Mouse (Mus musculus): ENCODE results near the gene Fchsd2.
A peak's percentile ranks its signal among the peaks of the same experiment; 100 is the strongest.

Gene Fchsd2

DNA sequence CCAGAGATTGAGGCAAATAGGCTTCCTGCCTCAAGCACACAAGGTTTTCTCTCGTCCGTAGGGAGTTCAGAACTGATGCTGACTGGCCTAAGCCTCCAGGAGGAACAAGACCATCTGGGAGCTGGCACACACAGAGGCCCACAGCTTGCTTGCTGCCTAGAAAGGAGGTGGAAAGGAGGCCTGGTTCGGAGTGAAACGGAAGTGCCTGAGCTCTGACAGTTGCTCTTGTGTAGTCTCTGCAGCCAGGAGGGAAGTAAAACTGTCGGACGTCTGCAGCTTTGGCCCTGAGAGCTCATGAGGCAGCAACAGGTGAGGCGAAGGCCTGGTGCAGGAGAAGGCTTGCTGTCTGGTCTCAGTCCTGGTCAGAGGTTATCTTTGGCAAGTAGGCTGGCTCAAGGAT lies at the start of gene Fchsd2:
TSS of gene Fchsd2 (plus strand) at position 246 of the 400 bp plus-strand sequence.
- peak; percentile 45 to 54 for DNase-seq

DNA sequence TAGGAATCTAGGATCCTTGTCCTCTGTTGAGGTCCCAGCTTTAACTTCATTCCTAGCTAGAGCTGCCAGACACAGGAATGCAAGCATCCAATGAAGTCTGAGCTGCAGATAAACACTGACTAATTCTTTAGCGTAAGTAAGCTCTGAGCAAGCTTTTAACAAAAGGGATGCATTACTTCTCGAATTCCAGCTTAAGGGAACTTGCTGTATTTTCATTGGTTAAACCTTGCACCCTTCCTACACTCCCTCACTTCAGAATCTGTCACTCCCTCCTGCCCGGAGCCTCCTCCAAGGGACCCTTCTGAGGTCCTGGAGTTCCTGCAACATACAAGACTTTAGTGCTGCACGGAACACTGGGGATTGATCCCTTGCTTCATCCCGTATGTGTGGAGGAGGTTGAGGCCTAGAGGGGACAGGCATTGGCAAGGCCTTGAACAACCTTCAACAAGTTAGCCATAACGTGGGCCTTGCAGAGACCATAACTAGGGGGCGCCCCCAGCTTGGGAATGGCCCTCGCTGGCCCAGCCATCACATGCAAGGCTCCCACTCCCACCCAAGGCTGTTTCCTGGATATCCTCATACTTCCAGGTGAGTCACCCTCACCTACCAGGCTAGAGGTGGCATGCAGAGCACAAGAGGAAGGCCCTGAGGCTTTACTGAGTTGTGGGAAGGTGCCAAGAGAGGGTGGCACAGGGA lies 48.7 kb upstream of the Fchsd2 start:
- DNase-seq, result no peak

DNA sequence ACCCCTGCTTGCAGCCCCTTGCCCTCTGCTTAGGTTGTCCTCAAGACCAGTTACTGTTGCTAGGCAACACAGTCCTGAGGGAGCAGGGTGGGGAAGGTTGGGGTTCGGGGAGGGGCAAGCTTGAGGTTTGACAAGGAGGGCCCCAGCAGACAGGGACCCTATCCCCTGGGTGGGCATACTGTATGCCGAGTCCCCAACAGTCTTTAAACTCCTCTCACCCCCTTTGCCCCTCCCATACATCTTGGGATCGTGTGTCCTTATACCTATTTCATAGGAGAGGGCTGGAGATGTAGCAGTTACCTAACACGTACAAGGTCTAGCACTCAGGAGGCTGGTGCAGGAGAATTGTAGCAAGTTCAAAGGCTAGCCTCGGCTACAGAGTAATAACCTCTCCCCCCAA lies 44.4 kb upstream of the Fchsd2 start:
- DNase-seq, result no peak

DNA sequence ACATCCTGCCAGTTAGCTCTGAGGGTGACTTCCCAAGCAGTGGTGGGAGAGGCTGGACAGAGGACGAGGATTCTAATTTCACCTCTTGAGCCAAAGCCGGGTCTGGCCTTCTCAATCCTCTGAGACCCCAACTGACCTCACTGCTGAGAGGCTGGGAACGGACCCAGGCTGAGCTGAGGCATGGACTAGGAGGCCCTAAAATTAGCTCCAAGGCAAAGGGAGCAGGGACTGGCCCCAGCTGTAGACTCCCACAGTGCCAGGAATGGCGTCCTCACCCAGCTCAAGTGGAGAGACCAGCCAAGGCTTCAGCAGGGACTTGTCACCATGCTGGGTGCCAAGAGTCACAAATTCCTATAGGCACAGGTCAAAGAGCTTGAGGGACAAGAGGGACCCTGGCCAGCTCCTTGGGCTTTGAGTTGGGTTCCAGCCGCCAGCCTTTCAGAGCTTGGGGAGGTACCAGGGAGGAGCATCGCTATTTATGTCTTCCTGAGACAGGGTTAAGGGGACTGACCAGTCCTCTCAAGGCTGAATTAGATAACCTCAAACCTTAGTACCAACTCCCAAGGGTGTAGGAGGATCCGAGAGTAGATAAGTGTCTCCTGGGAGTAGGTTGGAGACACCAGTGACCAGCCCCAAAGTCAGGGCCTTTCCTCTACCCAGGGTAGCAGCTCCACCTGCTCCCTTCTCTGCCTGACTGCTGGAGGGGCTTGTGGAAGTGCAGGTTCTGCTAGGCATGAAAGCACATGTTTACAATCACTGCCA lies 43.2 kb upstream of the Fchsd2 start:
- no peak for DNase-seq

DNA sequence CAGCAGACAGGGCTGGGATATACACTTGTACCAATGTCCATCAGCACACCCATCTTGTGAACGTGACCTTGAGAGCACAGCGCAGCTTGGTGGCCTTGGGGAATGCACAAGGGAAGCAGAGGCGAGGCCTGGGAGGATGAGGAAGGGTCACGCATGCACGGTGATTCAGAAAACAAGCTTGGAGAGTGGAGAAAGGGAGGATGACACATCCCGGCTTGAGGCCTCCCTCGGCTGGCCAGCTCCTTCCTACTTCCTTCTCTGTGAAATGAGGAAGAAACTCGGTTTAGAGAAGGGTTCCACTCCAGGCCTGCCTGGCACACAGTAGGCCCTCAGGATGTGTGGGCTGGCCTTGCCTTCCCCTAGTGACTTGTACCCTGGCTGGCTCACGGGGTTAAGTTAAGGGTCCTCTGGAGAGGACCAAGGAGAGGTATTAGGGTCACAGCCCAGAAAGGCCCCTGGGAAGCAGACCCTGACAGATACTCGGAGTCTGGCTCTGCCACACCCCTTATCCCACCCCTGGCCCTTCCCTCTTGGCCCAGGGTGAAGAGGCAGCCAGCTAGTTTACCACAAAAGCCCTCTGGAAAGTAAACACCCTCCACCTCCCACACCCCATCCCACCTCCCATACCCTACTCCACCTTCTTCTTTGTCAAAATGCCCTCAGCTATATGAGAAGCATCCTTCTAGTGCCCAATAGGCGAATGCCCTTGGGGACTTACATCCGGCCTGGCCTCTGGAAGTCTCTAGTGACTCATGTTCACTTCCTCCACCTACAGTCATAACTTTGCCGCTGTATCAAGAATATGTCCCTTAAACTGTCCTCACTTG lies 41.7 kb upstream of the Fchsd2 start:
- DNase-seq, result no peak

DNA sequence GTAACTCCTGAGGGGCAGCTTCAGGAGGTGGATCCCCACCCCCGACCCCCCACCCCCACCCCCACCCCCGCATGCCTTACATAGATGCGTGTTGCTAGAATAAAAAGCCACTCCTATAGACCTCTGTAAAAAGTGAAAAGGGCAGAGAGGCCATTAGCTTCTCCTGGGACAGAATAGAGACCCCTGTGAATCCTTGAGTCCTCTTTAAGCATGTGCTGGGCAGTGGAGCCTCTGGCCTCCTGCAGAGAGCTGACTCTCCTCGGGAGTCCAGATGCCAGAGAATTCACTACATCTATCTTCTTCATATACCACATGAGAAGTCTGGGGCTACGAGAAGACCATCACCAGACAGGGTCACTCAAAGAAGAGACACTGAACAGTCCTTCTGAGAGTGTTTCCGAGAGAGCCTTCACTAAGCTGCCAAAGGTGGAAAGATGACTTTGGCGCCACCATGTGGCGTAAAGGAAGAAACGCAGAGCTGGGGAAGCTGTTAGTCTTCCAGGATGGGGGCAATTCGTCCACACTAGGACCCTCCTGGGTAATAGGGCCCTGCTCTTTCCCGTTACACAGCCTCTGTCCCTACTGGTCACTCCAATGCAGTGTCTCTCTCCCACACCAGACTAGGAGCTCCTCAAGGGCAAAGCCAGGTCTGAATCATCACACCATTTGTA lies 41.0 kb upstream of the Fchsd2 start:
- peak; percentile 70 to 76 for DNase-seq

DNA sequence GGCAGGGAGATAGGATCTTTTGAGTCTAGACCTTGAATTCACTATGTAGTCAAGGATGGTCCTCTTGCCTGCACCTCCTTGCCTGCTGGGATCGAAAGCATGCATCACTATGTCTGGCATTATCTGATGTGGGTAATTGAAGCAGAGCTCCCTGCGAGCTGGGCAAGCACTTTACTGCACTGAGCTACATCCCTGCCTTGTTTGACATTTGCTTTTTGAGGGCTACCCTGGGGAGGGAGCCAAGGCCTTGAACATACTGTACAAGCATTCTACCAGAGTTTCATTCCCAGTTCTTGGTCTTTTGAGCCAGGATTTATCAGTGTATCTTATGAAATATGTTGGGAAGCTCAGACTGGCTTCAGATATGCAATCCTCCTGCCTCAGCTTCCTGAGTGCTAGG lies 39.5 kb upstream of the Fchsd2 start:
- DNase-seq, result no peak

DNA sequence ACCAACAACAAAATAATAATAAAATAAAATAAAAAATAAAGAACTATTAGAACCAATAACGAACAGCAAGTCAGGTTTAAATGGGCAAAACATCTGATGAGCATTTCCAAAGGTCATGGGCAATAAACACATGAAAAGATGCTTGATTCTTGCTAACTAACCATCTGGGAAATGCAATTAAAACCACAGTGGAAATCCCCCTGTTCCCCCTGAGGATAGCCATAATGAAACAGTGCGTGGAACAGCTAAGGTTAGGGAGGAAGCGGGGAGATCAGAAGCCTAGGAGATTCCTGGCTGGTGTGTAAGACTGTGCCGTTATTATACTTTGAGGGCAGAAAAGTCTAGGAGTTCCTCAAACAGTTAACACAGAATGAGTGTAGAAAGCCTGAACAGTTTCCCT lies 35.4 kb upstream of the Fchsd2 start:
- no peak for DNase-seq

DNA sequence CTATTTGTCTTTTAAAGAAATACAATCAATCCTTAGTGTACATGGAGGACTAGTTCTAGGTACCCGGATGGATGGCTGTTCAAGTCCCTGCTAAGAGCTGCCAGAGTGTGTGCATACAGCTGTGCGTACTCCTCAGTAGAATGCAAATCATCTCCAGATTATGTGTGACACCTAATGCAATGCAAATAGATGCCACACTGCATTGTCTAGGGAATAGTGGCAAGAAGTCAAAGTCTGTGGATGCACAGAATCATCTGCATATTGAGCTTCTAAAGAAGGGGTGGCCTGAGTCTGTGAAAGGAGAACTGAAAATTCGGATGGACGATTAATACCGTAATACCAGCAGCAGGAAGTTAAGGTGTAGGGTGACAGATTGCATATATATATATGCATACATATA lies 33.5 kb upstream of the Fchsd2 start:
- no peak for DNase-seq

DNA sequence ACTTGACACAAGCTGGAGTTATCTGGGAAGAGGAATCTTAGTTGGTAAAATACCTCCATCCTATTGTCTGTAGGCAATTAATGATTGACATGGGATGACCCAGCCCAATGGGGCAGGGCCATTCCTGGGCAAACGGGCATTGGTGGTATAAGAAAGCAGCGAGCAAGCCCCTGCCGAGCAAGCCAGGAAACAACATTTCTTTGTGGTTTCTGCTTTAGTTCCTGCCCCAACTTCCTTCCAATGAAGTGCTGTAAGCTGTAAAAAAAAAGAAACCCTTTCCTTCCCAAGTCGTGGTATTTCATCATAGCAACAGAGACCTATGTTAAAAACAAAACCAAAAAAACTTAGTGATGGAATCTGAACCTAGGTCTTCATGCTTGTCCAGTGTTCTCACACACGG lies 32.2 kb upstream of the Fchsd2 start:
- DNase-seq, result no peak

DNA sequence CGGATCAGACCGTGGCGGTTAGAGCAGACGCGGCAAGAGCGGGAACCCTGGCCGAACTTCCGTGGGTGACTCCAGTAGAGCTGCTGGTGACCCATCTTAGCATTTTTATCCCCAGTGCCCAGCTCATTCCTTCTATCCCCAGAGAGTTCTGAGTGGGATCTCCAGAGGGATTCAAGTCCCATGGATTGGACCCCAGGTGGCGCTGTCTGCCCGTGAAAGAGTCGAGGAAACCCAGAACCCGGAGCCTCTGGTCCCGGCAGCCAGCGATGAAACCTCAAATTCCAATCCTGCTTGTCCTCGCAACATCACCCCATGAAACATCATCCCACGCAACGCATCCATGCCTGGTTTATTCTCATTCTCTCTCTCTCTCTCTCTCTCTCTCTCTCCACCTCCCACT lies 31.3 kb upstream of the Fchsd2 start:
- DNase-seq, result peak; percentile 93 to 94

DNA sequence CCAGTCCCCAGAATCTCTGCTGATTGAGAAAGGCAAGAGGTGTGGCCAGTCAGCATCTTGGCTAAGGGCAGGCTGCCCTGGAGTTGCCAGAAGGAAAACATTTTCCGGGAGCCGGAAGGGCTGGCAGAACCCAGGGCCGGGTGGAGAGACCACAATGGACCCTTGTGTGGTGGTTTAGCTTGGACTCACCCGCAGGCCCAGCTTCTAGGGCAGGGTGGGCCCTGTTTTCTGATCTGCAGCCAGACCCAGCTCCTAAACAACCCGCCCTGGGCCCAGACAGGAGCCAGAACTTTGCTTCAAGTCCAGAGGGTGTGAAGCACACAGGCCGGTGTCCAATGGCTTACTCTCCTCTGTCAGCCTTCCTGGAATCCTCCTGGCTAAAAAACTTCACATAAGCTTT lies 30.4 kb upstream of the Fchsd2 start:
- DNase-seq, result peak; percentile 31 to 46

DNA sequence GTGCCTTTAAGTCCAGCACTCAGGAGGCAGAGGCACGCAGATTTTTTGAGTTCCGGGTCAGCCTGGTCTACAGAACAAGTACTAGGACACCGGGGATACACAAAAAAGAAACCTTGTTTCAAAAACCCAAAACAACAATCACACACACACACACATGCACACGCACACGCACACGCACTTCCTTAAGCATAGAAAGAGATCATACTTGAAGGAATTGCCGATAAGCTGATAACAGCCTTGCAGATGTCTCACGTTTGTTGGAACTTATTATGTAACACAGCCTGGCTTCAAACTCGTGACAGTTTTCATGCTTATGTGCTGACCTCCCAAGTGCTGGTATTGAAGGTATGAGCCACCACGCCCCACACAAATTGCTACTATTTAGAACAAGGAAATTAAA lies 29.1 kb upstream of the Fchsd2 start:
- no peak for DNase-seq

DNA sequence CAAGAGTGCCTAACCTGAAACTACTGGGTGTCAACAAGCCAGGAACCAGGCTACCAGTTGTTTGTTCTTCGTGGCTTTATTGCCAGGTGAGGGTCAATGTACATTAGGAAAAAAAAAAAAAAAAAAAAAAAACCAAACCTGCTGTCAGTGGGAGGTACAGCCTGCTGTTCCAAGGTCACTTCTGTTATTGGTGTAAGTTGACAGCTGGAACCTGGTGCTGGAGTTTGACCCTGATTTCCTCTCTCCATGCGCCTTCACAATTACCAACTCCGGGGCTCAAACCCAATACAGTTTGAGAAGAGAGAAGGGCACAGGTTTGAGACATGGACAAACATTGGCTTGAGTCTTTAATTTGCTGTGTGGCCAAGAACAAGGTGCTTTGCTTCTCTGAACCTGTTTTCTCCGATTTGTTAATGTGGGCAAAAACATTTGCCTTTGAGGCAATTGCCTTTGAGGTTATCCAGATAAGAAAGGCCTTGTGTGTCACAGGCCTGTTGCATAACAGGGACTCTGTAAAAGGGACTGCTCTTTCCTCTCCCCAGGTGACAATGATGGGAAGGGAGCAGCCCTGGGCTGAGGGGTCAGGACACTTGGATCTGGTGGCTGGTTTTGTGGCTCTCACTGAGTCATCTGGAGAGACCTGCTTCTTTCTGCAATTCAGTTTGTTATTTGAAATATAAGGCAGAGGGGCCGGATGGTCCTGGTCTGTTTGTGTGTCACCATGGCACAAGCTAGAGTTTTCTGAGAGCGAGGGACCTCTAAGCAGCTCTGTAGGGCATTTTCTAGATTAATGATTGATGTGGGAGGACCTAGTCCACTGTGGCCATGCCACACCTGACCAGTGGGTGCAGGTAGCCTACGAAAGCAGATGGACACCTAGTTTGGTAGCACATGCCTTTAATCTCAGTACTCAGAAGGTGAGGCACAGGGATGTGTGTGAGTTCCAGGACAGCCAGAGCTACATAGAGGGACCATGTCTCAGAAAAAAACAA lies 27.7 kb upstream of the Fchsd2 start:
- DNase-seq, result no peak

DNA sequence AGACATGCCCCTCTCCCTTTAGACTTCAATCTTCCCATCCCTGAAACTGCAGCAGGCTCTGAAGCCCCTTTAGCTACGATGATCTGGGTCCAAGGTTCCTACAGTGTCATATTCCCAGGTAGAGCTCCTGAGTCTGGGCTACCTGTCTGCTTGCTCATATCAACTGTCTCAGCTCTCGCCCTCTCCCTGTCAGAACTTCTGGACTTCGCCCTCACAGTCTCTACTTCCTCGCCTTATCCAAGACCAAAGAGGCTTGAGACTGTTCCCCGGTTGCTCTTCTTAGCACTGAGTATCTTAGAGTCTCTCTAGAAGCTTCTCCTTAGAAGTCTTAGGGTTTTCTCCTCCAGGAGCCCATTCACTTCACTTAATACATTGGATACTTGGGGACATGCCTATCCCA lies 26.7 kb upstream of the Fchsd2 start:
- DNase-seq, result no peak

DNA sequence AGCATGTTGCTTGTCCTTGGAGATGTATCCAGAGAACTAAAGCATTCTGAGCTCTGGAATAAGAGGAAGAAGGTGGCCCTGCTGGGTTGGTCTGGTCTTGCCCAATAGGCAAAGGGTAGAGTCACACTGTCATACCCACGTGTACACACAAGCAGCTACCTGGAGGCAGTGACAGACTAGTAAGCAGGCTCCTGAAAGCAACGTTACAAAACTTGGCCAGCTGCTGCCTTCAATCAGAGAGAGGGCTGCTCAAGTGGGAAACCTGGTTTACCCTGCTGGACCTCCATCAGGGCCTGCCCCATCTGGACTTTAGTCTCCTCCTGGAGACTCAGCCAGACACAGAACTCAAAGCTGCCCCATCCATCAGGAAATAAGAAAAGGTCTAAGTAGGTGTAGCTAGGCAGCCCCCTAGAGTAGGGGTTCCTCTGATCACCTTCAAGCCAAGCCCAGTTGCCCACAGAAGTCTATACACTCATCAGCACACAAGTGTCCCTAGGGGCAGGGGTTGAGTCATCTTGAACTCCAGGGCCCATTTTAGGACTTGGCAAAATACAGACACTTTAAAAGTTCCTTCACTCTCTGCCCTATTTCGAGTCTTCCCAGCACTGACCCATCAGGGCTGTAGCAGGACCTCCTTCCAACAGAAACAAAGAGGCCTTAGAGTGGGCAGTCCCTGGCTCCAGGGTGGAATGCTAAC lies 25.9 kb upstream of the Fchsd2 start:
- no peak for DNase-seq

DNA sequence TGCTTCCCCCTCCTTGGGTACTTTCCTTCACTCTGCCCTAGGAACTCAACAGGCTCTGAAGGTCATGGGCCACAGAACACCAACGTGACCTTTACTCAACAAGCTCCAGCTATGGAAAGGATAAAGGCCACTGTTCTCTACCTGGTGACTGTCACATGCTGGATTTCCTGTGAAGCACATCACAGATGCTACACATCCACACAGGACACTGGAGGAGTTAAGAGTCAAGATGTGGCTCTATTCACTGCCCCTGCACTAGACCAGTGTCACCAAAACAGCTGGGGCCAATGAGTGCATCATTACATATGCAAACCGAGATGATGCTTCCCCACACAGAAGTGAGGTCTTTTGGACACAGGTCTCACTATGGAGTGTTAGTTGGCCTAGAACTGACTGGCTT lies 25.1 kb upstream of the Fchsd2 start:
- DNase-seq, result no peak

DNA sequence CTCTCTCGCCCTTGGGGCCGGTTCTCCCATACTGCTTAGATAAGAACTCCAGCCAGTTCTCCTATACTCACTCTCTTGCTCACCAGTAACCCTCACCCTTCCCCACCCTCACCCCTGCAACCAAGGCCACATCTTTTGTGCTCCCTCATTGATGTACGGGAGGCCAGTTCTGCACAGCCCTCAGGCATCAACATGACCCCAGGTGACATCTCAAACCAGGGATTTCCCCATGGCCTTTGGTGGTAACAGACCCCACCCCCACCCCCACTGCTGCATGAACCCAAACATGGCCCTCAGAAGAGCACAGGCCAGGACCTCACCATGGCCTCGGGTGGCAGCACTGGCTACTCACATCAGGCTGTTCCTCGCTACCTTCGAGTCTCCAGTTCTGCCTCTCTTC lies 23.4 kb upstream of the Fchsd2 start:
- DNase-seq, result no peak

DNA sequence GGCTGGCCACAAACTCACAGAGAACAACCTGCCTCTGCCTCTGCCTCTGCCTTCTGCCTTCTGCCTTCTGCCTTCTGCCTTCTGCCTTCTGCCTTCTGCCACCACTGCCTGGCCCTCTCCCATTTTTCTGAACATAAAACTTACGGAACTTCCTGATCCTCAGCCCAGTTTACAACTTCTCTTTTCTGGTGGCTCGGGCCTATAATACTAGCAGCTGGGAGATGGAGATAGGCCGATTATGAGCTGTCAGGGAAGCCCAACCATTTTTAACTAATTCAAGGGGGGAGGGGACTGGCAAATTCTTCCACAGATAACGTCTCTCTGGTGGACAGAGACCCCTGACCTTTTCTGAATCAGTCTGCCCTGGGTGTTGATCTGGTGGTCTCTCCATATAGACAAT lies 22.3 kb upstream of the Fchsd2 start:
- DNase-seq, result no peak

DNA sequence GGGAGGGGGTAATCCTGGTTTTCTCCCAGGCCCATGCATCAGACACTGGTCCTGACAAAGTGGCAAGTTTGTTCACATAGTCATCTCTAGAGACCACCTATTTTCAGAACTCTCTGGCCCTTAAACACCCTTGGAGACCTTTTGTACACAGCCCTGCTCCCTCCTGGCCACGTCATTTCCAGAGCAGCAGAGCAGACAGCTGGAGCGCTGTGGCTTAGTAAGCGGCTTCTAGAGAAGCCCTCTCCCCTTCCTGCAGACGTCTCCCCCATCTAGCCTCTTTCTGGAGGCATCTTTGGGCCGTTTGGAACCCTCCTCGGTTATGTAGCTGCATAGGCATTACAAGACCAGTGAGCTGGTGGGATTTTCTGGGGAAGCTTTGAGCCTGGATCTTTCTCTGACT lies 21.6 kb upstream of the Fchsd2 start:
- DNase-seq, result no peak

DNA sequence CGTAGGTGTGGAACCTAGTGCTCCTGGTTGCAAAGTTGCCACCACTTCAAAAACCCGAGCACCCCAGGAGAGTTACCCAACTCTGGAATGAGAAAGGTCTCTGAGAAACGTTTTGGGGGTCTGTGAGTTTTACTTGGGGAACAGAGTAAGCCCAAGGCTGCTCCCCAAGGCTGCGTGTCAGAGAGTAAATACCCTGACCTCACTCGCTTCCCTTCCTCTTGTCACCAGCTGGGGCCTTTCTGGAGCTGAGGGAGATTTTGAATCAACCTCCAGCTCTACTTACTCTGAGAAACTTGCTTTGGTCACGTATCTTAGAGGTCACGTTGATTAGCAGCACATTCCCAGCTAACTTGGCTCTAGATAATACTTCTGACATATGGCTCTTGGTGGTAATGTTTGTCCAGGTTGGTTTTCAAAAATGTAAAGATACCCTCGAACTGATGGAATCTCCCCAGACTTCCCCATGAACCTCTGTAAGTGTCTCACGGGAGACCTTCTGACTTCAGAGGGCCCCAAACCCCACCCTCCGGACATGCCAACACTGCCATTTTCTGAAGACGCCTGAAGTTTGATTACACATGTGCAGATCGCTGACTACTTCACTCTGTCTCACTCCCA lies 20.4 kb upstream of the Fchsd2 start:
- no peak for DNase-seq

All from cerebellum, postnatal 10 days (tissue).